Mouse (Mus musculus) cortical plate, adult 2 months (tissue): ENCODE data around the gene Myo3b. TPM values are rescaled to one million over a fixed set of nuclear protein-coding genes. Genes with fewer than 3 reads are reported as not detected.

Experiments
- H3K27ac ChIP-seq: fragments of 200-500 bp; 2 replicates; pipeline ENCODE4 v1.5.1; 2012; ENCODE audit warnings: low read length, control low read depth, inconsistent platforms; ENCODE audit not compliant: insufficient read depth
- H3K4me1 ChIP-seq: fragments of 200-500 bp; 2 replicates; pipeline ENCODE4 v1.6.1; 2011; ENCODE audit warnings: low read length; ENCODE audit not compliant: control insufficient read depth, insufficient read depth
- H3K4me3 ChIP-seq: fragments of 200-500 bp; 2 replicates; pipeline ENCODE4 v1.5.1; 2011; ENCODE audit warnings: mild to moderate bottlenecking, low read length, control low read depth; ENCODE audit not compliant: insufficient read depth
- CTCF ChIP-seq: fragments of 200-500 bp; IDR thresholded peaks from 2 replicates; pipeline ENCODE4 v1.5.1; 2011; ENCODE audit warnings: mild to moderate bottlenecking, control low read depth, low read length; ENCODE audit not compliant: insufficient read depth; ENCODE audit errors: extremely low read depth
- POLR2A ChIP-seq: fragments of 200-500 bp; IDR thresholded peaks from 2 replicates; pipeline ENCODE4 v1.6.1; 2011; ENCODE audit warnings: mild to moderate bottlenecking, low read length, control low read depth; ENCODE audit not compliant: insufficient read depth; ENCODE audit errors: extremely low read depth
- polyA plus RNA-seq: library from polyadenylated mRNA; depleted of rRNA; stranded (reverse); fragments of >200 nt; gene quantifications from 2 replicates; pipeline ENCODE4 v1.2.3, GENCODE M21; 2012

Myo3b gene
- polyA plus RNA-seq, 1 experiment, result 0.44 TPM

DNA sequence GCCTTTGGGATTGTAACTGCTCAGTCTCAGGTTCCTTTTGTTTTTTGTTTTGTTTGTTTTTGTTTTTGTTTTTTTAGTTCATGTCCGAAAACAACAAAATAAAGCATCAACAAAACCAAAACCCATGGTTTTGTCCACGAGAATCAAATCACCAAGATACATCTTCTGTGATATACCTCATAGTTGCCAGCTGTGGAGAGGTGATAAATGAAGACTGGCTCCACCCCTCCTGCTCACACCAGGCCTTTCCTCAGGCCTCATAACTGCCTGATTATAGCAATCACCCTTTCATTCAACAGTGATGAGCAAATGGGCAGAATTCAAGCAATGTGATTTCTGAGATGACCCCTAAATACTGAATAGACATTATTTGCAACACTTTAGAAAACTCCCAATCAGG lies 14.5 kb upstream of the Myo3b start:
- peaks cover 4% of the 10 kb centered on the region; the same call in 1 of the 2 replicates for H3K4me1 ChIP-seq
- no peak overlapping the region for H3K27ac ChIP-seq
- no peak for TF ChIP-seq CTCF
- no peak for TF ChIP-seq POLR2A
- H3K4me3 ChIP-seq, result no peak overlapping the region

DNA sequence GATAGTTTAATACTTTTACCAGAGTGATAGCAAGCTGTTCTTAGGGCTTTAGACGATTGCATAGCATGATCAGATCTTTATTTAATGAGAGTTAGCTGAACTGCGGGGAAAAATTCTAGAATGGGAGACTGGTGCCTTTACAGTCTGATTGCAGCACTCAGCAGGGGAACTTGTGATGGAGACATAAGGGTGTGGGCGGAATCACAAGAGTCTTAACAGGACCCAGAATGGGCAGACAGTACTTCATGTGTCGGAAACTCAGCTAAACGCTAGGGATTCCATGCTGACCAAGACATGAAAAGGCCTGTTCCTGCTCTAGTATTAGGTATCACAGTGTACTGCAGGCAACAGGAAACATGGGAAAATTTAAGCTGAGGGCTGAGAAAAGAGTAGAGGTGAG lies 13.2 kb upstream of the Myo3b start:
- no peak overlapping the region for H3K4me3 ChIP-seq
- H3K27ac ChIP-seq, result no peak overlapping the region; the same call in 1 of the 2 replicates
- TF ChIP-seq CTCF (no peak), POLR2A (no peak)
- peaks cover 4% of the 10 kb centered on the region; the same call in 1 of the 2 replicates for H3K4me1 ChIP-seq

DNA sequence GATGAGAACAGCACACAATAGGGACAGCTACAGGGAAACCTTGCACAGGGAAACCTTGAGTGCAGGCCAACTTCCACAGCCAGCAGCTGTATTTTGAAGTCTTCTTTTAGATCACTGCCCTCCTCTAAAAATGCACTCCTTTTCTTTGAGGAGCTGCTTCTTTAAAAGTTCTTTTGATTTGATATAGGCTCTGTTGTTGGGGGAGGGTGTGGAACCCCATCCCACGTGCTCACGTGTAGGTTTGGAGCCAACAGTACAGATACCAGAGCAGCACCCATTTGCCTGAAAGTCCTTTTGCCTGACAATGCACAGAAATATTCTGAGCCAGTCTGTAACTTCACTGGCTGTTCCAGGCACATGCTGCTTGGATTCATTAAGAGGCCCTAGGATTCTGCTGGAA lies 7.5 kb upstream of the Myo3b start:
- Histone ChIP-seq H3K27ac (no peak overlapping the region), H3K4me3 (no peak overlapping the region), H3K4me1 (no peaks in the 10 kb centered on the region)
- TF ChIP-seq CTCF, result no peak
- TF ChIP-seq POLR2A, result no peak

DNA sequence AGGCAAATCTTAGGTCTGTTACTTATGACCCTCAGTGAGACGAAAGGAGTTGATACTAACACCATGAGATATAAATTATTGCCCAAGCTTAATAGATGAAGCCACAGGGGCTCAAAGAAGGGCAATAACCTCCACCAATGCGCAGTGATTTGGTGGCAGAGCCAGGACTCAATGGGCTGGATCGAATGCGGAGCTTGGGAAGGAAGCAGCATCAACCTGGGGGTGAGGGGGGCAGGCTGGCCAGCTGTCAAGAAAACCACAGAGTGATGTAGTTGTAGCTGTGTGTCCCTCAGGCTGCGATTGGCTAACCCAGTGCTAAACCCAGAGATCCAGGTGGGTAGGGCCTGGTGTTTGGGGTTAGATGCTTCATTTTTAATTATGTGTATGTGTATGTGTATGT lies 4.0 kb upstream of the Myo3b start:
- Histone ChIP-seq H3K4me1 (no peaks in the 10 kb centered on the region), H3K27ac (no peak overlapping the region), H3K4me3 (no peak overlapping the region)
- TF ChIP-seq CTCF (no peak), POLR2A (no peak)

DNA sequence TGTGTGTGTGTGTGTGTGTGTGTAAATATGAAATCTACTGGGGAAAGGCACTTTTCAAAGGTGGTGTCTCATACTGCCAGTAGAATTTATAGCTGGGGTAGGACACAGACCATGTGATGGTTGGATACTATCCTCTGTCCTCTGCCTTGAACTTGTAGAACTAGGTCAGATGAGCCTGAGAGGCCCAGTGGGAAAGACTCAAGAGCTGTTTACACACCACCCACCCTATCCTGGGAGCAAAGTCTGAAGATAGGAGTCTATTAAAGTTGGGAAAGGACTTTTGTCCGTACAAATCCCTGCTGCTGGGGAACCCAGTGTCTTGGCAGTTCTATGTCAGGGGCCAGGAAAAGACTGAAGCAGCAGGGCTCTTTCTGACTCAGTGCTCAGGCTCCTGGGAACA lies 3.6 kb upstream of the Myo3b start:
- TF ChIP-seq POLR2A, result no peak
- Histone ChIP-seq H3K27ac (no peak overlapping the region), H3K4me1 (no peaks in the 10 kb centered on the region), H3K4me3 (no peak overlapping the region)

DNA sequence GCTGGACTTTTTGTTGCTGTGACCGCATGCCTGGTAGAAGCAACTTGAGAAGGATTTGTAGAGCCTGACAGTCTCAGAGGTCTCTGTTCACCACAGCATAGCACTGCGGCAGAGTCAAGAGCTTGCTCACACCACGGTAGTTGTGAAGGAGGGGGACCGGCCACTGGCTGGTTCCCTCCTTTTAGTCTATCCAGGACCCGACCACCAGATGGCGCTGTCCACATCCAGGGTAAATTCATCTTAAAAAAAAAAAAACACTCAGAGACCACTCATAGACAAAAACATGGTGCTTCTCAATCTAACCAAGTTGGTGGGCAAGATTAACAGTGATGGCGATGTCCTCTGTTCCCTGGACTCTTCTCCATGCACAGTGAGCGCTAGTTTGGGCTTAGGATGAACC lies 1.7 kb upstream of the Myo3b start:
- Histone ChIP-seq H3K4me3 (no peak overlapping the region), H3K4me1 (no peaks in the 10 kb centered on the region), H3K27ac (no peak overlapping the region)
- no peak for TF ChIP-seq POLR2A
- peak; percentile 23; the same call in 1 of the 2 replicates for TF ChIP-seq CTCF

DNA sequence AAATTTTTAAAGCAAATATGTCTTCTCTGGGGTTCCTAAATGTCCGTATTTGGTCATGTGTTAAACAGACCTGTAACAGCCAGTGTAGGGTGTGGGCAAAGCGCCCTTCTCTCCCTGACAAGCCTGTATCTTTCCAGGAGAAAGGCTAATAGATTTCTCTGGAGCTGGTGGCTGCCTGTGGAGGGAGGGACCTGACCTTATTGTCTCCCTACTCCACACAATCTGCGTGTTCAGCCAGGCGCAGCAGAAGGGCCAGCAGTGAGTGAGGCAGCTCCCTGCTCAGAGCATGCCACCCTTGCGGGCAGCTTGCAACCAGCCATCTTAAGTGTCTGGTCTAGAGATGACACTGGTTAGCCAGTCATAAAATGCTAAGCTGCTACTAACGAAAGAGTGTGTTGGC lies 5.5 kb downstream of the Myo3b start:
- H3K27ac ChIP-seq, result no peak overlapping the region
- no peak overlapping the region for H3K4me3 ChIP-seq
- H3K4me1 ChIP-seq, result peaks cover 2% of the 10 kb centered on the region; the same call in 1 of the 2 replicates
- TF ChIP-seq CTCF, result no peak
- no peak for TF ChIP-seq POLR2A

DNA sequence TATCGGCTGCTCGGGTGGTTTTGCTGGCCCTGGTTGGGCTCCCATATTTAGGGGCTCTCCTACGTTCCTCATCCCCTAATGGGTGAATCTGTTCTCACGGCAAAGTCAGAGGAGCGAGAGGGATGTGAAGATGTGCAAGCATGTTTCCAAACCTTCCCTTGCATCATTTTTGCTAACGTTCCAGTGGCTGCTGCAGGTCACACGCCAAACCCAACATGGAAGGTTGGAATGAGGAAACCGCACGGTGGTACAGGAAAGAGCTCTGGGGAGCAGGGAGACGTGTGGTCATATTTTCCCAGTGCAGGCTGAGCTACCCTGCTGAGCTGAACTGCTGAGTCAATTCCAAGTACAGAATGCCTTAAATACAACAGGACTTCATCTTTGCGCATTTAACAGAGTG lies 8.9 kb downstream of the Myo3b start:
- Histone ChIP-seq H3K4me3 (no peak overlapping the region), H3K27ac (no peak overlapping the region), H3K4me1 (peaks cover 2% of the 10 kb centered on the region; the same call in 1 of the 2 replicates)
- no peak for TF ChIP-seq POLR2A
- no peak for TF ChIP-seq CTCF

DNA sequence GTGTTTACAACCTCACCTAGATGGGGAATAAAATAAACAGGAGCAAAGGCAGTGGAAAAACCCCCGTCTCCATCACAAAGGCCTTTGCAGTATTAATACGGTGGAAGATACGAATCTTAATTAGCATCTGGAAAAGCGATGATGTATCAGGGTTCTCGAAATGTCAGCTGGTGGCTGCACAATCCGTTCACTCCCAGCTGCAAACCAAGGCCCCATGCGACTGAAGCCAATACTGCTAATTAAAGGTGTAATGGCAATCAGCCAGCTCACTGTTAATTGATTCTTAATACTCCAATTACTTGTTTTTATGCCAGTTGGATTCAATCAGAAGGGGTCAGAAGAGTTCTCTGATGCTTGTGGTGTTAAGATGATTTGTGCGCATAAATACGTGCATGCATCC lies 14.9 kb downstream of the Myo3b start:
- TF ChIP-seq CTCF (no peak), POLR2A (no peak)
- Histone ChIP-seq H3K27ac (no peak overlapping the region), H3K4me3 (no peak overlapping the region), H3K4me1 (no peaks in the 10 kb centered on the region)

DNA sequence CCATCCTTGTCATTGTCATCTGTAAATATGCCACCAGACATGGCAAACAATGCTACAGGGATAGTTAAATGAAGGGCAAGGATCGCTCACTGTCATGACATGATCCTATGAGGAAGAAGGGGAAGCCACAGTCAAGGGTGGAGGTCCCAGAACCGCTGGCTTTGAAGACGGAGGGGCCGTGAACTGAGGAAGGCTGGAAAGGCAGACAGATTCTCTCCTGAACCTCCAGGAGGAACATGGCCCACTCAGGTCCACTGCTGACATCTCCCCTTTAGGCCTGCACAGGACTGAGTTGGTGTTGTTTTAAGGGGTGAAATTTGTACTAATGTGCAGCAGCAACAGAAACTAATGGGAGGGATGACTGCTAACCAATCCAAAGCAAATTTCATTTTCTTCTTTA lies 19.3 kb downstream of the Myo3b start:
- no peak for TF ChIP-seq CTCF
- no peak for TF ChIP-seq POLR2A
- H3K4me3 ChIP-seq, result no peak overlapping the region
- H3K27ac ChIP-seq, result no peak overlapping the region
- H3K4me1 ChIP-seq, result peaks cover 5% of the 10 kb centered on the region; the same call in 1 of the 2 replicates
